9 mouse cellular contexts compared by ENCODE assay signal in genomic region chr12:75918914-75919313, GRCm38 (mm10).
A peak's percentile ranks its signal among the peaks of the same experiment; 100 is the strongest.
DNase-seq lines count a peak whose midpoint lies in the region; TF ChIP-seq lines count a peak whose summit lies in the region.
"Had no signal": no experiment of that assay in that cellular context is flagged by ENCODE, and none has a peak within 500 bp of the region (broad histone marks: within the 10 kb centered on the region; RNA-seq: fewer than 3 reads in every experiment).

No protein-coding gene starts in this region.

- H3K4me2 ChIP-seq in CH12.LX (ENCODE audit: insufficient read depth, low read depth, poor library complexity, severe bottlenecking) = no peak overlapping the region
- H3K4me2 ChIP-seq: limb, embryonic 13.5 days had no signal

- no peak for TF ChIP-seq POLR2A in CH12.LX (IDR thresholded peaks at IDR 0.05; ENCODE audit: low read depth, low read length)

- no peak overlapping the region for H3K9ac ChIP-seq in CH12.LX (ENCODE audit: insufficient read depth, low read depth)
- H3K9ac ChIP-seq: limb, embryonic 13.5 days had no signal

- peak; percentile 70 for TF ChIP-seq RAD21 in CH12.LX (IDR thresholded peaks at IDR 0.05; ENCODE audit: low read depth, low read length)

- H3K4me1 ChIP-seq in CH12.LX (ENCODE audit: control insufficient read depth in 1 of 2, insufficient read depth in 2 of 2) = no peaks in the 10 kb centered on the region
- H3K4me1 ChIP-seq: limb, embryonic 13.5 days had no signal

- TF ChIP-seq EP300 in CH12.LX (IDR thresholded peaks at IDR 0.05; ENCODE audit: low read length) = no peak

- in situ Hi-C loops in CH12.LX (cut with MboI; ENCODE audit: low pct_ligation_motif_present, low pct_unique_long_range_greater_than_20kb, low sequenced_read_pairs) = no loop called here

- H3K36me3 ChIP-seq in CH12.LX (replicated peaks in 1 of 2; ENCODE audit: control insufficient read depth in 1 of 2, insufficient read depth in 1 of 2, low read length in 1 of 2) = peaks cover 0 to 2% of the 10 kb centered on the region in 2 experiments

- dilution Hi-C loops in CH12.LX (cut with MboI; ENCODE audit: extremely low pct_ligation_motif_present, extremely low pct_unique_long_range_greater_than_20kb, low sequenced_read_pairs) = no loop called here

- no peaks in the 10 kb centered on the region for H3K27me3 ChIP-seq in CH12.LX (replicated peaks)
- H3K27me3 ChIP-seq: limb, embryonic 13.5 days had no signal

- peak; percentile 57 for DNase-seq in heart, postnatal 4 days
- DNase-seq in heart, adult 9 months (ENCODE audit: low spot score in 2 of 2) = no peak
- peak; percentile 51 for DNase-seq in CH12.LX (ENCODE audit: extremely low read depth)
- peak; percentile 10 for DNase-seq in adipocyte (ENCODE audit: low spot score)
- peak; percentile 31 to 75 for DNase-seq in frontal cortex, postnatal 36 days (ENCODE audit: low spot score in 2 of 2)
- peak; percentile 37 for DNase-seq in lung, postnatal 14 days
- no peak for DNase-seq in c-Kit-positive CD71-positive TER-119-positive erythroid progenitor cells, embryonic 14.5 days (ENCODE audit: low spot score)
- no peak for DNase-seq in yolk sac, embryonic 10.5 days (ENCODE audit: low spot score)

- peak; percentile 26 to 77; a peak in 3 of 4 replicates for TF ChIP-seq CTCF in CH12.LX (conservative IDR thresholded peaks at IDR 0.05 in 1 of 2, IDR thresholded peaks at IDR 0.05 in 1 of 2; ENCODE audit: low read depth in 2 of 2, low read length in 2 of 2)

- no peaks in the 10 kb centered on the region for H3K79me2 ChIP-seq in CH12.LX (replicated peaks; ENCODE audit: control insufficient read depth, extremely low read depth, insufficient read depth, poor library complexity, severe bottlenecking)

- no peaks in the 10 kb centered on the region for H3K9me3 ChIP-seq in CH12.LX (replicated peaks; ENCODE audit: low read length)
- H3K9me3 ChIP-seq: limb, embryonic 13.5 days had no signal

- H3K27ac ChIP-seq in CH12.LX (ENCODE audit: insufficient read depth, low read depth) = no peak overlapping the region
- H3K27ac ChIP-seq: limb, embryonic 13.5 days had no signal

- H3K4me3 ChIP-seq in CH12.LX (replicated peaks in 1 of 3; ENCODE audit: low read depth in 2 of 3, low read length in 2 of 3, poor library complexity in 1 of 3) = no peak overlapping the region
- H3K4me3 ChIP-seq: limb, embryonic 13.5 days had no signal

TF ChIP-seq in CH12.LX, 34 proteins besides CTCF, POLR2A, EP300 and RAD21:
- TF ChIP-seq MYC (IDR thresholded peaks at IDR 0.05; ENCODE audit: low read depth, low read length) (no peak), SMC3 (IDR thresholded peaks at IDR 0.05; ENCODE audit: low read depth, low read length) (peak; percentile 62), JUN (IDR thresholded peaks at IDR 0.05; ENCODE audit: insufficient read depth, low read depth, low read length) (no peak)

Comparison
In these comparisons a context has a peak if more than half of its experiments do, and no peak if none do; other contexts are left out.
1. DNase-seq: peak in heart, postnatal 4 days (single experiment), CH12.LX (single experiment), adipocyte (single experiment), frontal cortex, postnatal 36 days (2 of 2) and lung, postnatal 14 days (single experiment); none in heart, adult 9 months (0 of 2), c-Kit-positive CD71-positive TER-119-positive erythroid progenitor cells, embryonic 14.5 days (single experiment) and yolk sac, embryonic 10.5 days (single experiment).